Mouse (Mus musculus): ENCODE measurements around the gene Paxbp1. TPM values are rescaled to one million over a fixed set of nuclear protein-coding genes. Genes with fewer than 3 reads are reported as not detected.

The Paxbp1 gene
- polyA plus RNA-seq, 1 experiment from 2014 or later = 45.6 TPM

DNA sequence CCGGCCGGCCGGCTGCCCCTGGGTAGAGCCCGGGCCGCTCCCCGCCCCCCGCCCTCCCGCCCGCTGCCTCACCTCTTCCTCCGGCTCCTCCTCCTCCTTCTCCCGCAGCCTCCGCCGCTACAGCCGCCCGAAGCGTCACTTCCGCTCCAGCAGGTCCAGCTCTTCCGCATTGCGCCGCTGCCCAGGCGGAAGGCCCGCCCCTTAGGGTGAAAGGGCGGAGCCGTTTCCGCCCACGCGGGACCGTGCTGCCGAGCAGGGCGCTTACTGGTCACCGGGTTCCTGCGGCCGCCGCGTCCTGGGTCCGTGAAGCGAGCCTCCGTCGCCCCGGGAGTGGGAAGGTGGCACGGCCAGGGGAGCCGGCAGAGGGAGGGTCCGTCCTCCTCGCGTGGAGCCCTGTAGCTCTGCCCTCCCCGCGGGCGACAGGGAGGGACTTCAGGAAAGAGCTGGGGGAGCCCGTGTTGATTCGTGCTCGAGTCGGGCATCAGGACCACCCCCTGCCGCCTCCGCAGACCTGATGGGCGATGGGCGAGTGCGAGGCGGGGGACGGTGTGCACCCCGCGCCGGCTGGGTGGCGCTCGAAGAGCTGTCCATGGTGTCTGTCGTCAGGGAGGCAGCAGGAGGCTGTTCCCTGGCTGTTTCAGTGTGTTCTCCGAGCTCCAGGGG is 33.2 kb downstream of the Paxbp1 start, which contains the start of gene Synj1:
Synj1 (minus strand) TSS at position 288 of the 663 bp plus-strand sequence.
- under 1% methylated on average over 64 of the region's 66 CpGs for WGBS
- H3K4me2 ChIP-seq (replicated peaks) = peak within 1 kb of the TSS; percentile 68
- ATAC-seq = peak; percentile 97
- H3K36me3 ChIP-seq = peaks cover 2% of the 10 kb centered on the region
- no peaks in the 10 kb centered on the region for H3K9me3 ChIP-seq
- 0 out of 2 replicates have a peak, but pooled peaks cover 11% of the 10 kb centered on the region for H3K4me1 ChIP-seq (replicated peaks)
- H3K4me3 ChIP-seq (replicated peaks) = peak within 1 kb of the TSS; percentile 82
- peak within 1 kb of the TSS; percentile 76 for H3K9ac ChIP-seq
- no peaks in the 10 kb centered on the region for H3K27me3 ChIP-seq (replicated peaks)
- peak within 1 kb of the TSS; percentile 95 for H3K27ac ChIP-seq

DNA sequence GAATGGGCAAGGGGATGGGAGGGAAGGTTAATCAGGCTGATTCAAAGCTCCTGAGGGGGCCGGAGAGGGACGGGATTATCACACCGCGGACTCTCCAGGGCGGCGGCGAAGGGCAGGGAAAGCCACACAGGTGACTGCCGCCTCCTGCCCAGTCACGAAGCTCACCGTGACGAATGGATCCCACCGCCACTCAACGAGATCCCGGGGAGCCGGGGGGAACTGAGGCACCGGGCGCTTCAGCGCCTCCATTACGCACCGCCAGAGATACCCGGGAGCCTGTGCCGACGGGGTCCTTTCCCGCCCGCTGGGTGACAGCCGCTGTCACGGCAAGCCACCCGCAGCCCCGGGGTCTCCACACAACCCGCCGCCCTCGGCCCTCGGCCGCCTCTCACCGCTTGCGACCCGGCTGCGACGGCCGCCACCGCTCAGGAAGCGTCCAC is 33.7 kb downstream of the Paxbp1 start:
- peak overlapping the region; percentile 79 for H3K27ac ChIP-seq
- H3K9ac ChIP-seq = peak overlapping the region; percentile 76
- WGBS = under 1% methylated on average over 42 of the region's 42 CpGs
- peak; percentile 66 for ATAC-seq
- peaks cover 2% of the 10 kb centered on the region for H3K36me3 ChIP-seq
- H3K27me3 ChIP-seq (replicated peaks) = no peaks in the 10 kb centered on the region
- H3K4me3 ChIP-seq (replicated peaks) = peak overlapping the region; percentile 82
- peak overlapping the region; percentile 68 for H3K4me2 ChIP-seq (replicated peaks)
- 0 out of 2 replicates have a peak, but pooled peaks cover 11% of the 10 kb centered on the region for H3K4me1 ChIP-seq (replicated peaks)
- no peaks in the 10 kb centered on the region for H3K9me3 ChIP-seq

DNA sequence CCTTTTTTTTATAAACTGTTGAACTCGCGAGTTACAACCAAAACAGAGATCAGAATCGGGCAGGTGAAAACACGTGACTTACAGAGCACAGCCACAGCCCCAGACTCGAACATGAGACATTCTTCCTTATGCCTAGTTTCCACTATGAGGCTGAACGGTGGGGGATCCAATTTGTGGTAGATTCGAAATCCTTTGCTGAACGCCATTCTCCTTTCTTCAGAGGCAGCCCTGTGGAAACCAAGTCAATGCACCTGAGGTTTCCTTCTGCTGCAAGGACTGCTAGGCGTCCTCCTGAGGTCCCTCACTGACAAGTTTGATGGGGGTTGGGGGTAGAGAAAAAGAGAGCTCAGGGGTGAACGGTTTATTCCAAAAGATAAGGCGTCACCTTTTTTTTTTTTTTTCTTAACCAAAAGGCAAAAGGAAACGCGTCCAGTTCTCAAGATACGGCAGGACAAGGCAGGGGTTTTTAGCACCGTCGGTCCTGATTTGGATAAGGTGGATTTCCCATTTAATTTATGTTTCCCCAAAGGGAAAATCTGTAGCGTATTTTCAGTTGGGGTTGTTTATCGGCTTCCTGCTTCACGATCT is 34.3 kb downstream of the Paxbp1 start:
- WGBS = 2% methylated on average over 19 of the region's 19 CpGs

DNA sequence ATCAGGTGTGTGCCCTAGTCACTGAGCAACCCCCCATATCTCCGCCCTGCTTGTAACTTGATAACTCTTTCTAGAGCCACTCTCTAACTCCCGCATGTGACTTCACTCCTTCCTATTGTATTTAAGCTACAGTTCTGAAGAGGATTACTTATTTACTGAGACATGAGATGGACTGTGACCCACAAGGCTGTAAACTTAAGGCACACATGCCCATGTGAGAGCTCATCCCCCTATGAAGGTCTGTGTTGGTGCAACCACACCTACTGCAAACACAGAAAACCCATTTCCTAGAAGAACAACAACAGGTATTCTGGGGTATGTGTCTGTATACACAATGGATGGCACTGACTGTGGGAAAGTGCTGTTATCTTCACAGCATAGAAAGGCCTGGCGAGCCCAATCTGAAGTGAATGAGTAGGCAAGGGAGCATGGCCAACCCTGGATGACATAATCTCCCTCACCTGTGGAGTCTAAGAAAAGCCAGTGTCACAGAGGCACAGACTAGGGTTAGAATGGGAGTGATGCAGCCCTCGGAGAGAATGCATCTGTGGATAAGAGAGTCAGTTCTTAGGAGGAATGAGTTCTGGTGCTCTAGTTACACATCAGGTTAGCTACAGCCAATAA is 39.3 kb downstream of the Paxbp1 start:
- no peak overlapping the region for H3K4me2 ChIP-seq (replicated peaks)
- no peak overlapping the region for H3K27ac ChIP-seq
- 0 out of 2 replicates have a peak, but pooled peaks cover 4% of the 10 kb centered on the region for H3K4me1 ChIP-seq (replicated peaks)
- H3K27me3 ChIP-seq (replicated peaks) = no peaks in the 10 kb centered on the region
- peak; percentile 93 for ATAC-seq
- H3K9me3 ChIP-seq = no peaks in the 10 kb centered on the region
- H3K4me3 ChIP-seq (replicated peaks) = no peak overlapping the region
- no peaks in the 10 kb centered on the region for H3K36me3 ChIP-seq
- no peak overlapping the region for H3K9ac ChIP-seq
- 72% methylated on average over 4 of the region's 4 CpGs for WGBS

More for the DNA sequence above, 34.3 kb downstream of the Paxbp1 start:
- Histone ChIP-seq H3K9ac (peak overlapping the region; percentile 76), H3K36me3 (peaks cover 2% of the 10 kb centered on the region; the same call in 1 of the 2 replicates), H3K4me1 (replicated peaks) (0 out of 2 replicates have a peak, but pooled peaks cover 11% of the 10 kb centered on the region), H3K9me3 (no peaks in the 10 kb centered on the region), H3K4me2 (replicated peaks) (peak overlapping the region; percentile 68), H3K27ac (0 out of 2 replicates have a peak overlapping the region, but pooled peaks have one; percentile 79), H3K4me3 (replicated peaks) (peak overlapping the region; percentile 82), H3K27me3 (replicated peaks) (no peaks in the 10 kb centered on the region)
- no peak for ATAC-seq

DNA sequence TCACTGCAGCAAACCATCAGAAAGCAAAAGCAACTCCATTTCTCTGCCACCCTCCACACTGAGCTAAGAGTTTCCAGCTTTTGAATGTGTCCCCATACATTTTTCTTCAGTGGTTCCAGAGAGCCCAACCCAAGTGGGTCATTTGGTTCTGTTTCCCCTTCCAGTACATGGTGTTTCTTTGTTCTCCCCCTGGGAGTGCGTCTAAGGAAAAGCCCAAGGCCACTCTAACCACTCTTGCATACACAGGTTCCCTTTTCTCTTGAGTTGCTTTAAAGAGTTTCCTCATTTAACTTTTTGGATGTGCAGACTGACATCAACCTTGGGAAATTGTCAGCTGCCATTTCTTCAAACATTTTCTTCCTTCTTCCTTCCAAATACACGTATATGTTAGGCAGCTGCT is 43.2 kb downstream of the Paxbp1 start:
- H3K9me3 ChIP-seq = no peaks in the 10 kb centered on the region
- ATAC-seq = no peak

DNA sequence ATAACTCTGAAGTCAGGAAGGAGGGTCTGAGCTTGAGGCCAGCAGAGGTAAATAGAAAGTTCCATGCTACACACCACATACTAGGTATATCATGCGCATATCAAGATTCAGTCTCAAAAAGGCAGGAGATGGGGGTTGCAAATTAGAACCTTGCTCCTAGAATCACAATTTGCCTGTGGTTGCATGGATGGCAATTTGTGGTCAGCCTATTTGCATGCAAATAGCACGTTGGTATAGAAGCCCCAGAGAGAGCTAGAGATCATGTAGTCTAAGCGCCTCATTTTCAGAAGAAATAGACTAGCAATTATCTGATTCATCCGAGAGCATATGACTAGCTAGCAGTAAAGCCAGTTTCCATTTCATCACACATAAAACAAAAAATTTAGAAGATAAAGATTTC is 44.5 kb downstream of the Paxbp1 start:
- no peaks in the 10 kb centered on the region for H3K27me3 ChIP-seq (replicated peaks)
- H3K9ac ChIP-seq = no peak overlapping the region
- peaks cover 5% of the 10 kb centered on the region; the same call in 1 of the 2 replicates for H3K4me1 ChIP-seq (replicated peaks)
- ATAC-seq = no peak
- no peaks in the 10 kb centered on the region for H3K36me3 ChIP-seq
- H3K27ac ChIP-seq = no peak overlapping the region
- no peak overlapping the region for H3K4me3 ChIP-seq (replicated peaks)
- 86% methylated on average over 4 of the region's 4 CpGs for WGBS
- no peak overlapping the region for H3K4me2 ChIP-seq (replicated peaks)
- H3K9me3 ChIP-seq = no peaks in the 10 kb centered on the region

More for the DNA sequence above, 43.2 kb downstream of the Paxbp1 start:
- H3K27ac ChIP-seq = no peak overlapping the region
- no peak overlapping the region for H3K4me3 ChIP-seq (replicated peaks)
- H3K4me1 ChIP-seq (replicated peaks) = no peaks in the 10 kb centered on the region
- 81% methylated on average over 2 of the region's 2 CpGs for WGBS
- no peak overlapping the region for H3K9ac ChIP-seq
- H3K4me2 ChIP-seq (replicated peaks) = no peak overlapping the region
- H3K27me3 ChIP-seq (replicated peaks) = no peaks in the 10 kb centered on the region
- H3K36me3 ChIP-seq = no peaks in the 10 kb centered on the region

DNA sequence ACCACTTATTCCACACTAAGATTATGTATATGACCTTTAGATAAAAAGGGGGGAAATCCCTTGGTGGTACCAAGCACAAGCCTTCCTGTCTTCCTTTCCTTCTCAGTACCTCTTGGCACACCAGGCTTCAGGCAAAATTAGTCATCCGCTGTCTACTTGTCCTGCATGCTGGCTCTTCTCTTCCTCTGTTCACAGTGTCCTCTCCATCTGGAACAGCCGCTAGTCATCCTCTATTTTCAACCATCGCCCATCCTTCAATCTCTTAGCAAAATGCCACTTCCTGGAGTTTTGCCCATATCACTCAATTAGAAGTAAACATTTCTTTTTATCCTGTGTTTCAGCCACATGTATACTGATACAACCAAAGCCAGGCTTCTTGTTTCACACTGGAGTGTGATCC is 46.5 kb downstream of the Paxbp1 start:
- WGBS = 85% methylated on average over 3 of the region's 3 CpGs
- H3K9ac ChIP-seq = no peak overlapping the region
- no peak overlapping the region for H3K4me2 ChIP-seq (replicated peaks)
- H3K36me3 ChIP-seq = no peaks in the 10 kb centered on the region
- no peak overlapping the region for H3K4me3 ChIP-seq (replicated peaks)
- H3K9me3 ChIP-seq = no peaks in the 10 kb centered on the region
- peaks cover 6% of the 10 kb centered on the region; the same call in 1 of the 2 replicates for H3K4me1 ChIP-seq (replicated peaks)
- H3K27me3 ChIP-seq (replicated peaks) = no peaks in the 10 kb centered on the region
- H3K27ac ChIP-seq = no peak overlapping the region
- ATAC-seq = no peak

DNA sequence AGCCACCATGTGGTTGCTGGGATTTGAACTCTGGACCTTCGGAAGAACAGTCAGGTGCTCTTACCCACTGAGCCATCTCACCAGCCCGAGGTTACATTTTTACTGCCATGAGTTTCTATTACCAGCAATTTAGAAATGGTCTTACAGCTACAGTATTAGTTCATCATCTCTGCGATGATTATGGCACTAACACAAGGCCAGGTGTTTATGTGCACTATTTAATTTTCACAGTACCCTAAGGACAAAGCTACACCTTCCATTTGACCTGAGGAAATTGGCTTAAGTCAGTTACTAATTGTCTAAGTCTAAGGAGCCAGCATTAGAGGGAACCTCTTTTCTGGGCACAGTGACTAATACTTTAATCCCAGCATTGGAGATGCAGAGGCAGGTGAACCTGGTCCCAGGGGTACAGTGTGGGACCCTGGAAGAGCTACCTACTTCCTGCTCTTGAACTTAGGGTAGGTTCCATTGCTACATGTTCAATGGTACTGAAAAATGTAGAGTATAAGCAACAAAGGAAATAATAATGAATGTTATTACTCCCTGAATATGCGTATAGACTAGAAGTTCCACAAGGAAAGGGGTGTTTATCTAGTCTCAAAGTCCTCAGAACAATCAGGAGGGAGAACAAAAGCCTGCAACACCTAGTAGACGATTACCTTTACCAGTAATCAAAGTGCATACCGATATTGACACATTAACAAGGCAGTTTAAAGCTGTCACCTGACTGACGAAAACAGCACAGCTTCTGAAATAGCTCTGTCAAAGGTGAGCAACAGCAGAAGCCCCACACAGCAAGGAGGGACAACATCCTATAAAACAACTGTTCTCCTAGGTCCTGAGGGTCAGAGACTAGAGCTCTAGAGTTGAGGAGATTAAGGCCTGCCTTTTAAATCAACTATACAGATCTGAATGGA is 47.8 kb downstream of the Paxbp1 start:
- peak; percentile 82 for ATAC-seq
- Histone ChIP-seq H3K27ac (peak overlapping the region; percentile 72), H3K4me3 (replicated peaks) (no peak overlapping the region)

DNA sequence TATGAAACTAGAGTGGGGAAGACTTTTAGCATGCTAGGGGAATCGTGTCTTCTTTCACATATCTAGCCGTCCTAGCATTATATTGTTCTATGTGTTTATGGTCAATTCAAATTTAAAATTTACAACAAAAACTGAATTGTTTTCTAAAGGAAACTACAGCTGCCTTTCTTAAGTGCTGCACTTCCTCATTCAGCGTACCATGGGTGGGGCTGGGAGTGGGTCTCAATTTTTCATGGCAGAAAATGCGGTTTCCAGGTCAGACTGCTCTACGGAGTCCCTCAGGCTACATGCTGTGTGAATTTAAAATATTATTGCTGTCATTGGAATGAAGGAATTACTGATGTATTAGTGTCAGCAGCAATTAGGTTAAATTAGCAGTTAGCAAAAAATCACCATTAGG is 48.8 kb downstream of the Paxbp1 start:
- Histone ChIP-seq H3K4me2 (replicated peaks) (no peak overlapping the region), H3K36me3 (no peaks in the 10 kb centered on the region; the same call in 1 of the 2 replicates), H3K4me3 (replicated peaks) (no peak overlapping the region), H3K27ac (0 out of 2 replicates have a peak overlapping the region, but pooled peaks have one; percentile 24), H3K9me3 (no peaks in the 10 kb centered on the region), H3K9ac (no peak overlapping the region), H3K27me3 (replicated peaks) (no peaks in the 10 kb centered on the region), H3K4me1 (replicated peaks) (peaks cover 6% of the 10 kb centered on the region; the same call in 1 of the 2 replicates)
- ATAC-seq = no peak
- 53% methylated on average over 5 of the region's 5 CpGs for WGBS

More for the DNA sequence above, 47.8 kb downstream of the Paxbp1 start:
- Histone ChIP-seq H3K4me1 (replicated peaks) (peaks cover 6% of the 10 kb centered on the region; the same call in 1 of the 2 replicates), H3K9me3 (no peaks in the 10 kb centered on the region), H3K27me3 (replicated peaks) (no peaks in the 10 kb centered on the region), H3K36me3 (no peaks in the 10 kb centered on the region), H3K9ac (no peak overlapping the region), H3K4me2 (replicated peaks) (no peak overlapping the region)
- WGBS = 64% methylated on average over 7 of the region's 7 CpGs

- H3K27me3 ChIP-seq (replicated peaks) = no peaks in the 10 kb centered on the region
- H3K4me3 ChIP-seq (replicated peaks) = no peak overlapping the region
- H3K4me1 ChIP-seq (replicated peaks) = peaks cover 6% of the 10 kb centered on the region; the same call in 1 of the 2 replicates
- no peak for ATAC-seq
- no peaks in the 10 kb centered on the region; the same call in 1 of the 2 replicates for H3K36me3 ChIP-seq
- H3K9me3 ChIP-seq = no peaks in the 10 kb centered on the region
- peak overlapping the region; percentile 24; the same call in 1 of the 2 replicates for H3K27ac ChIP-seq
- H3K9ac ChIP-seq = no peak overlapping the region
- peak overlapping the region; percentile 2; the same call in 1 of the 2 replicates for H3K4me2 ChIP-seq (replicated peaks)
- WGBS = 37% methylated on average over 4 of the region's 4 CpGs
Observed at GRCm38 (mm10) chr16:90995023-90995422, 49.3 kb downstream of the Paxbp1 start.

DNA sequence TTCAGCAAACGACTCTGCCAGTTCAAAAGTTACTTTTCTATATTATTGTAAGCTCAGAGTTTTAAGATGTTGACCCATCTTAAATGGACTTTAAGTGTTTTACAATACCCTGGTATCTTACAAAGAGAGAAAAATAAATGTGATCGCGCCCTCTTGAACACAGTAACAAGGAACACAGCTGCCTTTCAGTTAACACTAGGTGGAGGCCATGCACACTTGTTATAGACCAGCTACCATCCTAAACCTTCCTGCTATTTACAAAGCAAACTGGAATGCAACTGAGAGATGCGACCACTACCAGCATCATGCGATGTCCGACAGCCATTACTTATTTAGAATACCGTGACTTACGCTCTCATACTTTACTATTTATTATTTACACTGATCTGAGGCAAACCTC is 55.2 kb downstream of the Paxbp1 start:
- Histone ChIP-seq H3K9ac (no peak overlapping the region), H3K4me1 (replicated peaks) (no peaks in the 10 kb centered on the region), H3K9me3 (no peaks in the 10 kb centered on the region), H3K27me3 (replicated peaks) (no peaks in the 10 kb centered on the region), H3K36me3 (no peaks in the 10 kb centered on the region; the same call in 1 of the 2 replicates), H3K4me3 (replicated peaks) (no peak overlapping the region), H3K4me2 (replicated peaks) (no peak overlapping the region), H3K27ac (no peak overlapping the region)
- 96% methylated on average over 8 of the region's 8 CpGs for WGBS
- ATAC-seq = no peak

All from intestine, embryonic 15.5 days (tissue).